Mouse (Mus musculus) forebrain, embryonic 14.5 days (tissue): ENCODE measurements around the gene Rora. TPM values are rescaled to one million over a fixed set of nuclear protein-coding genes. Genes with fewer than 3 reads are reported as not detected.
"Not testable (repeated sequence)": the region's sequence is repeated elsewhere in the genome, so short reads cannot be mapped to it uniquely, and the experiment has no call there.

Experiments
- ATAC-seq: fragments of 200-750 bp; cut with Nextera tagmentation; 2 replicates; pipeline ENCODE4 v1.8.0; 2017; ENCODE audit warnings: mild to moderate bottlenecking, moderate library complexity
- DNase-seq: peaks from one replicate; pipeline ENCODE4 v3.0.0-alpha.2; 2015; ENCODE audit warnings: low spot score
- H3K27ac ChIP-seq: fragments of 300-500 bp; sonication (generic); 2 replicates; pipeline ENCODE4 v1.5.1; 2014; ENCODE audit warnings: low read depth, mild to moderate bottlenecking, control low read depth, low read length, moderate library complexity
- H3K27me3 ChIP-seq: fragments of 300-500 bp; sonication (generic); replicated peaks from 2 replicates; pipeline ENCODE4 v1.6.1; 2014; ENCODE audit warnings: low read length, control low read depth, mixed read lengths; ENCODE audit not compliant: control insufficient read depth, insufficient read depth
- H3K36me3 ChIP-seq: fragments of 300-500 bp; sonication (generic); 2 replicates; pipeline ENCODE4 v1.6.1; 2014; ENCODE audit warnings: low read length, control low read depth; ENCODE audit not compliant: control insufficient read depth, insufficient read depth
- H3K4me1 ChIP-seq: fragments of 300-500 bp; sonication (generic); 2 replicates; pipeline ENCODE4 v1.6.1; 2014; ENCODE audit warnings: antibody characterized with exemption, low read length, control low read depth; ENCODE audit not compliant: control insufficient read depth, insufficient read depth
- H3K4me2 ChIP-seq: fragments of 300-500 bp; sonication (generic); 2 replicates; pipeline ENCODE4 v1.6.1; 2014; ENCODE audit warnings: mild to moderate bottlenecking, control low read depth, low read length
- H3K4me3 ChIP-seq: fragments of 300-500 bp; sonication (generic); 2 replicates; pipeline ENCODE4 v1.5.1; 2014; ENCODE audit warnings: low read depth, low read length, control low read depth
- H3K9ac ChIP-seq: fragments of 300-500 bp; sonication (generic); 2 replicates; pipeline ENCODE4 v1.6.1; 2014; ENCODE audit warnings: mild to moderate bottlenecking, low read length, control low read depth, moderate library complexity
- H3K9me3 ChIP-seq: fragments of 300-500 bp; sonication (generic); replicated peaks from 2 replicates; pipeline ENCODE4 v1.6.1; 2016; ENCODE audit warnings: low read length, control low read depth, mixed read lengths; ENCODE audit not compliant: control insufficient read depth
- WGBS: fragments of 180-500 bp; shearing (Covaris S2); extraction: QIAGEN DNeasy Blood & Tissue Kit; methylation state at CpG from one replicate; pipeline ENCODE4 v1.1.7; 2014; 5-methylcytosine and 5-hydroxymethylcytosine counted together
- polyA plus RNA-seq: library from polyadenylated mRNA; unstranded; fragments of >200 nt; fragmentation: Nextera tagmentation; extraction: Ambion mirVana; gene quantifications from 2 replicates; pipeline ENCODE4 v1.2.1, GENCODE M21; 2014

Gene Rora
- polyA plus RNA-seq, 1 experiment from 2014 or later: 15.2 TPM

GRCm38 (mm10) chr9:69100153-69100756, 446.7 kb downstream of the Rora start:
- not testable (repeated sequence) for H3K4me1 ChIP-seq, ATAC-seq

GRCm38 (mm10) chr9:69104321-69104720, 450.7 kb downstream of the Rora start:
- WGBS: 51% methylated on average over 5 of the region's 5 CpGs
- Histone ChIP-seq H3K4me2 (no peak overlapping the region), H3K4me1 (no peaks in the 10 kb centered on the region; the same call in 1 of the 2 replicates), H3K9me3 (no peaks in the 10 kb centered on the region), H3K36me3 (no peaks in the 10 kb centered on the region), H3K27ac (no peak overlapping the region), H3K4me3 (no peak overlapping the region), H3K9ac (no peak overlapping the region), H3K27me3 (no peaks in the 10 kb centered on the region)
- DNase-seq (no peak), ATAC-seq (no peak)

More at GRCm38 (mm10) chr9:69100153-69100756, 446.7 kb downstream of the Rora start:
- H3K9ac ChIP-seq, H3K36me3 ChIP-seq, H3K27me3 ChIP-seq, H3K9me3 ChIP-seq, H3K4me2 ChIP-seq, DNase-seq, H3K4me3 ChIP-seq, H3K27ac ChIP-seq: not testable (repeated sequence)
- 97% methylated on average over 5 of the region's 5 CpGs for WGBS

- no peaks in the 10 kb centered on the region for H3K27me3 ChIP-seq
- 98% methylated on average over 2 of the region's 2 CpGs for WGBS
- peaks cover 6% of the 10 kb centered on the region for H3K4me1 ChIP-seq
- DNase-seq (no peak), ATAC-seq (no peak)
- no peak overlapping the region for H3K9ac ChIP-seq
- no peak overlapping the region for H3K4me3 ChIP-seq
- H3K27ac ChIP-seq: no peak overlapping the region
- no peak overlapping the region for H3K4me2 ChIP-seq
- H3K9me3 ChIP-seq: no peaks in the 10 kb centered on the region
- H3K36me3 ChIP-seq: no peaks in the 10 kb centered on the region
These were observed 456.2 kb downstream of the Rora start for GRCm38 (mm10) chr9:69109618-69110300.

- no peak overlapping the region for H3K9ac ChIP-seq
- 76% methylated on average over 5 of the region's 5 CpGs for WGBS
- DNase-seq (no peak), ATAC-seq (no peak)
- H3K4me2 ChIP-seq: no peak overlapping the region
- H3K27ac ChIP-seq: no peak overlapping the region
- no peaks in the 10 kb centered on the region for H3K36me3 ChIP-seq
- H3K4me3 ChIP-seq: no peak overlapping the region
- H3K9me3 ChIP-seq: no peaks in the 10 kb centered on the region
- no peaks in the 10 kb centered on the region for H3K27me3 ChIP-seq
- peaks cover 6% of the 10 kb centered on the region for H3K4me1 ChIP-seq
These were observed 456.7 kb downstream of the Rora start for GRCm38 (mm10) chr9:69110301-69110674.

- 50% methylated on average over 6 of the region's 6 CpGs for WGBS
- ATAC-seq: no peak
- peaks cover 6% of the 10 kb centered on the region for H3K4me1 ChIP-seq
- H3K4me3 ChIP-seq: no peak overlapping the region
- no peaks in the 10 kb centered on the region for H3K36me3 ChIP-seq
- H3K9me3 ChIP-seq: no peaks in the 10 kb centered on the region
- H3K27ac ChIP-seq: no peak overlapping the region
- peak; percentile 46 for DNase-seq
- no peak overlapping the region for H3K9ac ChIP-seq
- no peak overlapping the region for H3K4me2 ChIP-seq
- H3K27me3 ChIP-seq: no peaks in the 10 kb centered on the region
These were observed 457.1 kb downstream of the Rora start for GRCm38 (mm10) chr9:69110706-69111105.

GRCm38 (mm10) chr9:69111539-69111938, 458.0 kb downstream of the Rora start:
- ATAC-seq (no peak), DNase-seq (no peak)
- H3K4me2 ChIP-seq: no peak overlapping the region
- no peaks in the 10 kb centered on the region for H3K27me3 ChIP-seq
- H3K36me3 ChIP-seq: no peaks in the 10 kb centered on the region
- H3K4me1 ChIP-seq: peaks cover 6% of the 10 kb centered on the region
- 77% methylated on average over 6 of the region's 6 CpGs for WGBS
- H3K4me3 ChIP-seq: no peak overlapping the region
- no peaks in the 10 kb centered on the region for H3K9me3 ChIP-seq
- H3K9ac ChIP-seq: no peak overlapping the region
- H3K27ac ChIP-seq: no peak overlapping the region

GRCm38 (mm10) chr9:69114429-69114984, 460.9 kb downstream of the Rora start:
- H3K27me3 ChIP-seq: no peaks in the 10 kb centered on the region
- no peak overlapping the region for H3K4me3 ChIP-seq
- ATAC-seq (no peak), DNase-seq (no peak)
- H3K4me1 ChIP-seq: peaks cover 6% of the 10 kb centered on the region
- no peak overlapping the region for H3K27ac ChIP-seq
- no peaks in the 10 kb centered on the region for H3K36me3 ChIP-seq
- H3K9ac ChIP-seq: no peak overlapping the region
- no peak overlapping the region for H3K4me2 ChIP-seq
- 9% methylated on average over 9 of the region's 9 CpGs for WGBS
- H3K9me3 ChIP-seq: no peaks in the 10 kb centered on the region

GRCm38 (mm10) chr9:69116740-69117139, 463.2 kb downstream of the Rora start:
- no peak overlapping the region for H3K4me2 ChIP-seq
- peaks cover 11% of the 10 kb centered on the region for H3K4me1 ChIP-seq
- ATAC-seq: no peak
- H3K9me3 ChIP-seq: no peaks in the 10 kb centered on the region
- H3K36me3 ChIP-seq: no peaks in the 10 kb centered on the region
- no peak overlapping the region for H3K27ac ChIP-seq
- 82% methylated on average over 2 of the region's 2 CpGs for whole genome bisulfite sequencing
- no peaks in the 10 kb centered on the region for H3K27me3 ChIP-seq
- H3K4me3 ChIP-seq: no peak overlapping the region
- no peak for DNase-seq
- no peak overlapping the region for H3K9ac ChIP-seq

GRCm38 (mm10) chr9:69121117-69121740, 467.6 kb downstream of the Rora start:
- Histone ChIP-seq H3K4me1 (0 out of 2 replicates have a peak, but pooled peaks cover 10% of the 10 kb centered on the region), H3K36me3 (no peaks in the 10 kb centered on the region), H3K9ac (no peak overlapping the region), H3K27ac (no peak overlapping the region), H3K4me2 (no peak overlapping the region), H3K9me3 (no peaks in the 10 kb centered on the region), H3K4me3 (no peak overlapping the region), H3K27me3 (no peaks in the 10 kb centered on the region)
- 32% methylated on average over 12 of the region's 12 CpGs for WGBS
- DNase-seq (peak; percentile 32), ATAC-seq (no peak)
